Mouse (Mus musculus) ES-Bruce4 (cell line): ENCODE results near the gene Hsd3b7.

Experiments
- CTCF ChIP-seq: IDR thresholded peaks from one replicate; pipeline ENCODE4 v1.8.1; 2011; ENCODE audit warnings: low read depth, low read length
- EP300 ChIP-seq: IDR thresholded peaks from 2 replicates; pipeline ENCODE4 v1.6.1; 2011; ENCODE audit warnings: low read depth, low read length; ENCODE audit not compliant: insufficient read depth
- POLR2A ChIP-seq: IDR thresholded peaks from one replicate; pipeline ENCODE4 v1.8.1; 2011; ENCODE audit warnings: low read length; ENCODE audit not compliant: insufficient read depth

DNA sequence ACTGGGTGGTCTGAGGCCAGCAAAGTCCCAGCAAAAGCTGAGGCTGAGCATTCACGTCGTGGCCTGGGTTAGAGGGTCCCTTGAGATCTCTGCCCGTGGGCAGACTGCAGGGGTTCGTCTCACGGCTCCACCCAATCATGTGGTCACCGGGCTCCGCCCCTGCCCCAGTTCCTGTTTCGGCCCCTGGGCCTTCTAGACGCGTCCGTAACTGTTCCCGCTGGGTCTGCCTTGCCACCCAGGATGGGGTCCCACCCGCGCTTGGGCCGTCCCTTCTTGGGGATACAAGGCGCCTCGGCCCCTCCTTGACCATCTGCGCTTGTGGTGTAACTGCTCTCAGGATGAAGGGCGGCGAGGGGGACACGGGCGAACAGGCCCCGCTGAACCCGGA lies 30.8 kb upstream of the Hsd3b7 start, which contains the start of gene Orai3:
- TF ChIP-seq CTCF = no peak
- TF ChIP-seq POLR2A = peak; percentile 79
- TF ChIP-seq EP300 = peak; percentile 48; the same call in 1 of the 2 replicates
